Mouse (Mus musculus) liver, embryonic 14.5 days (tissue): ENCODE measurements around the gene Gulp1. TPM values are rescaled to one million over a fixed set of nuclear protein-coding genes. Genes with fewer than 3 reads are reported as not detected.

Experiments
- ATAC-seq: fragments of 200-750 bp; cut with Nextera tagmentation; 2 replicates; pipeline ENCODE4 v1.8.0; 2017; ENCODE audit warnings: moderate number of reproducible peaks, mild to moderate bottlenecking, moderate library complexity; ENCODE audit not compliant: insufficient read depth
- DNase-seq, 3 experiments: peaks; one replicate each; pipeline ENCODE4 v3.0.0-alpha.2; 2012 to 2013; ENCODE audit warnings: low read depth in 3 of 3, low spot score in 3 of 3
- H3K27ac ChIP-seq: fragments of 300-500 bp; sonication (generic); 2 replicates; pipeline ENCODE4 v1.5.1; 2014; ENCODE audit warnings: moderate library complexity, mild to moderate bottlenecking, control low read depth, inconsistent platforms
- H3K27me3 ChIP-seq: fragments of 300-500 bp; sonication (generic); 2 replicates; pipeline ENCODE4 v1.6.1; 2014; ENCODE audit warnings: mild to moderate bottlenecking, low read length, moderate library complexity; ENCODE audit not compliant: control insufficient read depth, insufficient read depth
- H3K36me3 ChIP-seq: fragments of 300-500 bp; sonication (generic); replicated peaks from 2 replicates; pipeline ENCODE4 v1.6.1; 2014; ENCODE audit warnings: low read depth; ENCODE audit not compliant: control insufficient read depth, insufficient read depth
- H3K4me1 ChIP-seq, 2 experiments: fragments of 200-500 bp in 1 of 2; fragments of 300-500 bp in 1 of 2; sonication (generic) in 1 of 2; replicated peaks; 2 replicates each; pipeline ENCODE4 v1.6.1; 2012 to 2014; ENCODE audit warnings: antibody characterized with exemption in 1 of 2, inconsistent platforms in 1 of 2, low read length in 1 of 2; ENCODE audit not compliant: control insufficient read depth in 2 of 2, insufficient read depth in 2 of 2
- H3K4me2 ChIP-seq: fragments of 300-500 bp; sonication (generic); 2 replicates; pipeline ENCODE4 v1.6.1; 2014; ENCODE audit warnings: low read depth, mild to moderate bottlenecking, control low read depth, moderate library complexity
- H3K4me3 ChIP-seq, 2 experiments: fragments of 200-500 bp in 1 of 2; fragments of 300-500 bp in 1 of 2; sonication (generic) in 1 of 2; 2 replicates each; pipeline ENCODE4 v1.5.1; 2012 to 2014; ENCODE audit warnings: low read depth in 2 of 2, low read length in 2 of 2, mild to moderate bottlenecking in 2 of 2, control low read depth in 1 of 2, inconsistent platforms in 1 of 2, moderate library complexity in 1 of 2; ENCODE audit not compliant: insufficient read depth in 1 of 2
- H3K9ac ChIP-seq: fragments of 300-500 bp; sonication (generic); replicated peaks from 2 replicates; pipeline ENCODE4 v1.6.1; 2014; ENCODE audit warnings: mild to moderate bottlenecking, control low read depth, moderate library complexity
- H3K9me3 ChIP-seq: fragments of 300-500 bp; sonication (generic); 2 replicates; pipeline ENCODE4 v1.6.1; 2016; ENCODE audit warnings: low read length, mixed read lengths; ENCODE audit not compliant: control insufficient read depth
- CTCF ChIP-seq: IDR thresholded peaks from 2 replicates; pipeline ENCODE4 v1.5.1; 2016; ENCODE audit warnings: antibody characterized with exemption, low read depth, control low read depth
- EP300 ChIP-seq: IDR thresholded peaks from 2 replicates; pipeline ENCODE4 v1.6.1; 2016; ENCODE audit warnings: antibody characterized with exemption, low read depth
- WGBS: fragments of 180-500 bp; shearing (Covaris S2); extraction: QIAGEN DNeasy Blood & Tissue Kit; methylation state at CpG from one replicate; pipeline ENCODE4 v1.1.7; 2014; ENCODE audit not compliant: insufficient replicate concordance; 5-methylcytosine and 5-hydroxymethylcytosine counted together
- polyA plus RNA-seq, 2 experiments: library from polyadenylated mRNA; depleted of rRNA in 1 of 2; stranded (reverse) in 1 of 2; unstranded in 1 of 2; fragments of >200 nt; fragmentation: Nextera tagmentation in 1 of 2; extraction: Ambion mirVana in 1 of 2; gene quantifications; 2 replicates each; pipeline versions ENCODE4 v1.2.1 to v1.2.3; 2012 to 2014

The Gulp1 gene
- polyA plus RNA-seq, 2 experiments: 0.28 to 0.55 TPM

DNA sequence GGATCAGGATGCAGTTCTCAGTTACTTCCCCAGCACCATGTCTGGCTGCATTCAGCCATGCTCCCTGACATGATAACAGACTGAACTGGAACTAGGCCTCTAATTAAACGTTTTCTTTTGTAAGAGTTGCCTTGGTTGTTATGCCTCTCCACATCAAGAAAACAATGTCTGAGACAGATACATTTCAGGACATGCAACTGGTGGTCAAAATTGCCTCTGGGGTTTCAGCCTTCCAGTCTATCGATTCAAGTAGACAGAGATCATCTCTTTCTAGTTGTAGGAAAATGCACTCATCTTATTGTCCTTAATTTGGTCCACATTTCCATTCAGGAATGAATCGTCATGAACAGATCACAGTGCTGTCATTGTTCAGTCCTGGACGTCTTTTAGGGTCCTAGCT lies 83.2 kb downstream of the Gulp1 start:
- no peak for ATAC-seq
- Histone ChIP-seq H3K4me2 (no peak overlapping the region), H3K9me3 (no peaks in the 10 kb centered on the region)

DNA sequence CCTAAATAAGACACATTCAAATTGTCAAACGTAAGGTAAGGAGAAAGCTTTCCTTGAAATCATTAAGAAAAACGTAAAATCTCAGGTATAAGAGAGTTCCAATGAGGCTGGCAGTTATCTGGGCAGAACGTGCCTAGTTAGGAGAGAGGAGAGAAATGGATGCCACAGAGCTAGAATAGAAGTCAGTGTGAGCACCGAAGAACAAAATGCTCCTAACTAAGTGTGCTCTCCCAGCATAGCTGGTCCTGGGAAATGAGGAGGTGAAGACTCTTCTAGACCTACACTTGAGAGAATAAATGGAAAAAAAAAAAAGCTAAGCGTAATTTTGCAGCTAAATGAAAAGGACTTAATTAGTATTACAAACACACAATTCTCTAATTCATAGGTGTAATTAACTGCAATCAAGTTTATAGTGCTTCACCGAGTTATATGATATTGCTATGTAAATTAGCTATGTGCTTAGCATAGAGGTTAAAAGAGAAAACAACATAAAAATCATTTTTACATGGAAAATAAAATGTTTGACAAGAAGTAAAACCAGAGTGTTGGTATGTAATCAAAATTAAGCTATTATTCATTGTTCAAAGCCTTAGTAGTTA lies 94.5 kb downstream of the Gulp1 start:
- Histone ChIP-seq H3K9ac (no peak overlapping the region), H3K4me1 (no peaks in the 10 kb centered on the region), H3K9me3 (no peaks in the 10 kb centered on the region), H3K27me3 (no peaks in the 10 kb centered on the region), H3K36me3 (no peaks in the 10 kb centered on the region), H3K4me3 (no peak overlapping the region), H3K27ac (no peak overlapping the region), H3K4me2 (no peak overlapping the region)
- TF ChIP-seq CTCF (no peak), EP300 (no peak)
- WGBS: 62% methylated on average over 6 of the region's 6 CpGs
- ATAC-seq (no peak), DNase-seq (no peak)

More for the DNA sequence above, 83.2 kb downstream of the Gulp1 start:
- no peak overlapping the region for H3K27ac ChIP-seq
- 35% methylated on average over 4 of the region's 4 CpGs for WGBS
- no peaks in the 10 kb centered on the region for H3K36me3 ChIP-seq
- DNase-seq: no peak
- TF ChIP-seq CTCF (no peak), EP300 (no peak)
- H3K9ac ChIP-seq: no peak overlapping the region
- H3K27me3 ChIP-seq: no peaks in the 10 kb centered on the region
- H3K4me1 ChIP-seq: no peaks in the 10 kb centered on the region
- H3K4me3 ChIP-seq: no peak overlapping the region

DNA sequence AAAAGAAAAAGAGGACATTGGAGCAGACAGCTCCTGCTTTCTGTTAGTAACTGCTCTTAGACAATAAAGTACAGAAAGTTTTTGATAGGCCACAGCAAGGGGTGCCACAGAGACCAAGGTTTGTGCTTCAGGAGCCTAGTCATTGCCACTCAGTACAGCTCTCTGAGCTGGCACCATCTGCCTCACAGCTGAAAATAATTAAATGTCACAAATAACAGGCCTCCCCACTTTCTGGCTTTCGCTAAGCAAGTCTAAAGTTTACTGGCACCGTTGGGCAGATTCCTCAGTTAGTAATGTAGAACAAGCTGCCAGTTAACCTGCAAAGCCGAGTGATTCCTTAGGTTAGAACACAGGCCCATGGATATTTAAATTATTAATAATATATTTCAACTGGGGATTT lies 127.7 kb downstream of the Gulp1 start:
- H3K9me3 ChIP-seq: no peaks in the 10 kb centered on the region
- WGBS: 59% methylated on average over 3 of the region's 3 CpGs

DNA sequence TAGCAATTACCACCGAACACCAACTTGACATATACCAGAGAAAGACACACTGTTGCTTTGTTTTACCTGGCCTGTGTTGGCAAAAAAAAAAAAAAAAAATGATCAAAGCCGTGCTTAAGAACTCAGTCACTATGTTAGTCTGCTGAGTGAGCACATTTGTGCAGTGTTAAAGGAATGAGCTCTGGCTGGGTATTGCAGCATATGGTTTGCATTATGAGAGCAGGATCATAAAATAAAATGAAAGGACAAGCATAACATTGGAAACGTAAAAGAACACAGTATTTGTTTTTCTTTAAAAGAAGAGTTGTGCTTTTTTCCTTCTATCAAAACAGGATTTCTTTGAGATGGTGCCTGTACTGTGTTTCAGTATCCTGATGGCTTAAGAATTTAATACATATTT lies 128.1 kb downstream of the Gulp1 start:
- no peak for ATAC-seq
- TF ChIP-seq EP300 (no peak), CTCF (no peak)

More for the DNA sequence above, 127.7 kb downstream of the Gulp1 start:
- no peak for DNase-seq
- H3K27me3 ChIP-seq: no peaks in the 10 kb centered on the region
- no peak overlapping the region for H3K4me2 ChIP-seq
- H3K36me3 ChIP-seq: no peaks in the 10 kb centered on the region
- no peak overlapping the region for H3K4me3 ChIP-seq
- H3K27ac ChIP-seq: no peak overlapping the region
- no peaks in the 10 kb centered on the region for H3K4me1 ChIP-seq
- no peak overlapping the region for H3K9ac ChIP-seq
- no peak for ATAC-seq
- no peak for TF ChIP-seq EP300
- TF ChIP-seq CTCF: no peak

DNA sequence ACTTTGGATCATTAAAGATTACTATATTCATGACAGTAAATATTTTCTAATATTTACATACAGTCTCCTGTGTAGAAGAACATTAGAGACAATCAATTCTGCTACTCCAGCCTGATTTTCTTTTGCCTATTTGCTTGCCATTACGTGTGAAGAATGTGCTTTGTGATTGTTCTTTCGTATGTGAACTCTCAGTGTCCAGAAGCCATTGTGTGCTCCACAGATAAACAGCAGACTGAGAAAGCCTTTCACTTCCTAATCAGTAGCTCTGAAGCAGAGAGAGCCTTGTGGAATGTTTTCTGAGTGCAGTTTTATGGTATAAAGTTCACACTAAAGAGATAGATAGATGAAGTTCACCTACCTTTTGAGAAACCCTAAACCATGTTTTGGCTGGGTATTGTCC lies 131.2 kb downstream of the Gulp1 start:
- no peaks in the 10 kb centered on the region for H3K36me3 ChIP-seq
- H3K4me1 ChIP-seq: no peaks in the 10 kb centered on the region
- no peak overlapping the region for H3K4me2 ChIP-seq
- no peak overlapping the region for H3K9ac ChIP-seq
- no peak for TF ChIP-seq CTCF
- no peak for TF ChIP-seq EP300
- no peak for DNase-seq
- no peaks in the 10 kb centered on the region for H3K27me3 ChIP-seq
- WGBS: 56% methylated on average over 2 of the region's 2 CpGs
- H3K4me3 ChIP-seq: no peak overlapping the region
- no peaks in the 10 kb centered on the region for H3K9me3 ChIP-seq
- ATAC-seq: no peak
- H3K27ac ChIP-seq: no peak overlapping the region

More for the DNA sequence above, 128.1 kb downstream of the Gulp1 start:
- Histone ChIP-seq H3K4me3 (no peak overlapping the region), H3K36me3 (no peaks in the 10 kb centered on the region), H3K9me3 (no peaks in the 10 kb centered on the region), H3K4me2 (no peak overlapping the region), H3K27me3 (no peaks in the 10 kb centered on the region), H3K27ac (no peak overlapping the region), H3K4me1 (no peaks in the 10 kb centered on the region), H3K9ac (no peak overlapping the region)
- WGBS: 44% methylated on average over 3 of the region's 3 CpGs
- no peak for DNase-seq
